Mouse (Mus musculus) erythroblast, embryonic 14.5 days (primary cell): ENCODE data around the gene Il1f5. TPM values are rescaled to one million over a fixed set of nuclear protein-coding genes. Genes with fewer than 3 reads are reported as not detected.

Source experiments
- H3K27me3 ChIP-seq: 2 replicates; pipeline ENCODE4 v1.6.1; 2012; ENCODE audit warnings: inconsistent platforms; ENCODE audit not compliant: control insufficient read depth
- H3K36me3 ChIP-seq: 2 replicates; pipeline ENCODE4 v1.6.1; 2012; ENCODE audit warnings: mild to moderate bottlenecking, inconsistent platforms; ENCODE audit not compliant: control insufficient read depth
- H3K4me1 ChIP-seq: 2 replicates; pipeline ENCODE4 v1.6.1; 2012; ENCODE audit warnings: inconsistent platforms; ENCODE audit not compliant: control insufficient read depth
- H3K4me3 ChIP-seq: replicated peaks from 2 replicates; pipeline ENCODE3; 2012; ENCODE audit warnings: moderate library complexity, mild to moderate bottlenecking, inconsistent platforms
- H3K9me3 ChIP-seq: 2 replicates; pipeline ENCODE4 v1.6.1; 2012; ENCODE audit warnings: low read length, inconsistent platforms, mixed read lengths; ENCODE audit not compliant: control insufficient read depth
- GATA1 ChIP-seq: IDR thresholded peaks from 2 replicates; pipeline ENCODE4 v1.6.1; 2012; ENCODE audit warnings: low read length, inconsistent platforms, mixed read lengths
- TAL1 ChIP-seq: IDR thresholded peaks from 3 replicates; pipeline ENCODE4 v1.6.1; 2012; ENCODE audit warnings: low read length, inconsistent platforms, mixed read lengths
- polyA plus RNA-seq: library from polyadenylated mRNA; stranded (reverse); fragments of >175 nt; gene quantifications from 2 replicates; pipeline ENCODE4 v1.2.3, GENCODE M21; 2012

Gene Il1f5
- not detected in 2 replicates for polyA plus RNA-seq

GRCm38 (mm10) chr2:24276654-24277053 lies at the start of gene Il1f5:
Gene Il1f5 (plus strand): TSS chr2:24276954.
- no peaks in the 10 kb centered on the region for H3K9me3 ChIP-seq

GRCm38 (mm10) chr2:24227191-24227590 lies 49.6 kb upstream of the Il1f5 start:
- H3K9me3 ChIP-seq: no peaks in the 10 kb centered on the region; the same call in 1 of the 2 replicates
- TF ChIP-seq GATA1: no peak
- TF ChIP-seq TAL1: no peak
- H3K27me3 ChIP-seq: no peaks in the 10 kb centered on the region
- no peaks in the 10 kb centered on the region for H3K4me1 ChIP-seq
- H3K4me3 ChIP-seq: no peak overlapping the region
- no peaks in the 10 kb centered on the region for H3K36me3 ChIP-seq

More at GRCm38 (mm10) chr2:24276654-24277053, at the start of gene Il1f5:
- no peak within 1 kb of the TSS for H3K4me3 ChIP-seq
- no peaks in the 10 kb centered on the region for H3K36me3 ChIP-seq
- no peaks in the 10 kb centered on the region for H3K27me3 ChIP-seq
- no peak for TF ChIP-seq GATA1
- TF ChIP-seq TAL1: no peak
- H3K4me1 ChIP-seq: no peaks in the 10 kb centered on the region

- H3K9me3 ChIP-seq: no peaks in the 10 kb centered on the region
These were observed 9.3 kb upstream of the Il1f5 start for GRCm38 (mm10) chr2:24267503-24267902.

GRCm38 (mm10) chr2:24273619-24274018 lies 3.1 kb upstream of the Il1f5 start:
- no peaks in the 10 kb centered on the region for H3K27me3 ChIP-seq
- no peaks in the 10 kb centered on the region for H3K9me3 ChIP-seq
- TF ChIP-seq TAL1 (no peak), GATA1 (no peak)
- no peaks in the 10 kb centered on the region for H3K36me3 ChIP-seq
- H3K4me3 ChIP-seq: no peak overlapping the region
- H3K4me1 ChIP-seq: no peaks in the 10 kb centered on the region

More at GRCm38 (mm10) chr2:24267503-24267902, 9.3 kb upstream of the Il1f5 start:
- no peak overlapping the region for H3K4me3 ChIP-seq
- TF ChIP-seq GATA1: no peak
- TF ChIP-seq TAL1: no peak
- H3K4me1 ChIP-seq: no peaks in the 10 kb centered on the region
- no peaks in the 10 kb centered on the region for H3K27me3 ChIP-seq
- H3K36me3 ChIP-seq: no peaks in the 10 kb centered on the region

DNA sequence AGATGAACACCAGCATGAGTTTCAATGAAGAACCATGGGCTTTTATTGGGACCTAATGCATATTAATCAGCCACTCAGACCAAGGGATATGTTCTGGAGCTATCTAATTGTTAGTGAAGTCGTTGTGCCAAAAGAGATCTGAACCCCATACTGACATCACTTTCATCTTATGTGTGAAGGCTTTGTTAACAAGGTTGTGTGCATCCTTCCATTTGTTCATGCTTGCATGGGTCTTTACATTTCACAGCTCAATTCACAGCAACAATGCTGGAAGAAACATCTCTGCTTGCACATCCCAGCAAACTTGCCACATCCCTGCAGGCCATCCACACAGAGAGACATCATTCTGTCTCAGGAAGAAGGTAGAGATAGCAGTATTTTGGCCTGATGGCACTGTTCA lies 1.6 kb upstream of the Il1f5 start:
- Histone ChIP-seq H3K4me1 (no peaks in the 10 kb centered on the region), H3K27me3 (no peaks in the 10 kb centered on the region), H3K4me3 (no peak overlapping the region), H3K36me3 (no peaks in the 10 kb centered on the region), H3K9me3 (no peaks in the 10 kb centered on the region)
- TF ChIP-seq TAL1 (no peak), GATA1 (no peak)

DNA sequence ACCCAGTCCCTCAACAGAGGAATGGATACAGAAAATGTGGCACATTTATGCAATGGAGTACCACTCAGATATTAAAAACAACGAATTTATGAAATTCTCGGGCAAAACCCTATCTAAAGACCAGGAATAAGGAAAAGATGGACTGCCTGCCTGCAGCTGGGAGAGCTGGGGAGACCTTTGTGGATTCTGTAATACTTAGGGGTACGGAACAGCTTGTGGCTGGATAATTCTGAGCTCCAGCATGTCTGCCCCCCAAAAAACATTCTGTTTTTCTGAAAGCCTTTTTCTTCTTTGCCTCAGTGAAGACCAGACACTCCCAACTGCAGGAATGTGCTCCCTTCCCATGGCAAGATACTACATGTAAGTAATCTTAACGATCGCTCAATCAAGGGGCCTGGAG lies 14.1 kb downstream of the Il1f5 start, which contains the start of gene Il1f10:
Gene Il1f10 (plus strand): TSS at position 301 of the 400 bp plus-strand sequence.
- no peak for TF ChIP-seq GATA1
- no peak for TF ChIP-seq TAL1
- H3K4me3 ChIP-seq: no peak within 1 kb of the TSS
- H3K36me3 ChIP-seq: no peaks in the 10 kb centered on the region
- no peaks in the 10 kb centered on the region for H3K27me3 ChIP-seq
- H3K4me1 ChIP-seq: no peaks in the 10 kb centered on the region
- H3K9me3 ChIP-seq: no peaks in the 10 kb centered on the region

DNA sequence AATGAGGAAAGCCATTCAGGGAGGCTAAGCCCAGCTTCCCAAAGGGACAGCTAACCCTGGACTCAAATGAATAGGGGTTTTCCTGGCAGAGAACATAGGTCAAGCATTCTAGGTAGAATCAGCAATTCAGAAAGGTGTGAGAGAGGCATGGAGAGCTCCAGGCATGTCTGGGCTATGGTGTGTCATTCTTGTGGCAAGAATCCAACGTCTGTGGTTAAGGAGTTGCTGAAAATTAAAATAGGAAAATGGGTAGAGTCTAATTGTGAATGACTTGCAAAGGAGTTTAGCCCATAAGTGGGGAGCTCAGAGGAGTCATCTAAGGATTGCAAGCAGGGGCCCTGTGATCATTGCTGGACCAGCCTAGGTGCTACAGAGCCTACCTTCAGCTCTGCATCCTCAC lies 17.9 kb downstream of the Il1f5 start:
- no peak for TF ChIP-seq GATA1
- no peak for TF ChIP-seq TAL1
- H3K4me3 ChIP-seq: no peak overlapping the region
- H3K4me1 ChIP-seq: no peaks in the 10 kb centered on the region
- no peaks in the 10 kb centered on the region for H3K27me3 ChIP-seq
- no peaks in the 10 kb centered on the region for H3K36me3 ChIP-seq
- H3K9me3 ChIP-seq: no peaks in the 10 kb centered on the region

DNA sequence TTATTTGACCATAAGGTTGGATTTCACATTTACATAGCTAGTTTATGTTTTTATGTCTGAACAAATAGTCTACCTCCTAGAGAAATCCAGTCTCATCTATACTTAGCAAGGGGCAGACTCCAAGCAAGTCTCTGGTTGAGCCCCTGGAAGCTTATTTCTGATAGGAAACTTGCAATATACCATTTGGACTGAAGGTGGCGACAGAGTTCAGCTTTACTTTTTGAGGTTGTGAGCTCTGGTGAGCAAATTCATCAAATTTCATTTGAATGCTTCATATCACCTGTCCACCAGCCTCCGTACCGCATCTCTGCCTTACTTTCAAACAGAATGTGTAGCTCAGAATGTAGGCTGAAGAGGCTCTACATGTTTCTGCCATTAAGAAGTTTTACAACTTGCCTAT lies 20.1 kb downstream of the Il1f5 start:
- Histone ChIP-seq H3K36me3 (no peaks in the 10 kb centered on the region), H3K4me1 (no peaks in the 10 kb centered on the region), H3K9me3 (no peaks in the 10 kb centered on the region), H3K4me3 (no peak overlapping the region), H3K27me3 (no peaks in the 10 kb centered on the region)
- TF ChIP-seq TAL1 (no peak), GATA1 (no peak)

GRCm38 (mm10) chr2:24311302-24312001 lies 34.7 kb downstream of the Il1f5 start:
- no peaks in the 10 kb centered on the region for H3K27me3 ChIP-seq
- no peak for TF ChIP-seq TAL1
- no peak for TF ChIP-seq GATA1
- H3K9me3 ChIP-seq: no peaks in the 10 kb centered on the region
- H3K36me3 ChIP-seq: no peaks in the 10 kb centered on the region
- no peak overlapping the region for H3K4me3 ChIP-seq
- H3K4me1 ChIP-seq: no peaks in the 10 kb centered on the region

DNA sequence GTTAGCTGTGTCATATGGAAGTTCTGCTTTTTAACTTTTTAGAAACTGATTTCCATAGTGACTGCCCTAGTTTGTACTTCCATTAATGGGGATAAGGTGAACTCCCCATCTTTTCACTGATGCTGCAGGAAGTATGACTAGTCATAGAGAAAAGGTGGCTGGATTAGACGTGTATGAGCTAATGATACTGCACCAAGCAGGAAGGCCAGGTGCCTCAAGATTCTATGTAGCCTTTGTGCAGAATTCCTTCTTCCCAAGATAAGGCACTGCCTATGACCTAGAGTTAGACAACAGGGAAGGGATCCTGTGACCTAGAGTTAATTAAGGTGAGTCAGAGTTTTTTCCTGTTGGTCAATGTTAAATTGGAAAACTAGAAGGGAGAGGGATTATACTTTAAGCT lies 40.2 kb downstream of the Il1f5 start:
- no peak for TF ChIP-seq TAL1
- no peak for TF ChIP-seq GATA1
- Histone ChIP-seq H3K4me1 (no peaks in the 10 kb centered on the region), H3K27me3 (no peaks in the 10 kb centered on the region), H3K36me3 (no peaks in the 10 kb centered on the region), H3K9me3 (no peaks in the 10 kb centered on the region), H3K4me3 (no peak overlapping the region)
